Mouse (Mus musculus): ENCODE results near the gene Pes1.

DNA sequence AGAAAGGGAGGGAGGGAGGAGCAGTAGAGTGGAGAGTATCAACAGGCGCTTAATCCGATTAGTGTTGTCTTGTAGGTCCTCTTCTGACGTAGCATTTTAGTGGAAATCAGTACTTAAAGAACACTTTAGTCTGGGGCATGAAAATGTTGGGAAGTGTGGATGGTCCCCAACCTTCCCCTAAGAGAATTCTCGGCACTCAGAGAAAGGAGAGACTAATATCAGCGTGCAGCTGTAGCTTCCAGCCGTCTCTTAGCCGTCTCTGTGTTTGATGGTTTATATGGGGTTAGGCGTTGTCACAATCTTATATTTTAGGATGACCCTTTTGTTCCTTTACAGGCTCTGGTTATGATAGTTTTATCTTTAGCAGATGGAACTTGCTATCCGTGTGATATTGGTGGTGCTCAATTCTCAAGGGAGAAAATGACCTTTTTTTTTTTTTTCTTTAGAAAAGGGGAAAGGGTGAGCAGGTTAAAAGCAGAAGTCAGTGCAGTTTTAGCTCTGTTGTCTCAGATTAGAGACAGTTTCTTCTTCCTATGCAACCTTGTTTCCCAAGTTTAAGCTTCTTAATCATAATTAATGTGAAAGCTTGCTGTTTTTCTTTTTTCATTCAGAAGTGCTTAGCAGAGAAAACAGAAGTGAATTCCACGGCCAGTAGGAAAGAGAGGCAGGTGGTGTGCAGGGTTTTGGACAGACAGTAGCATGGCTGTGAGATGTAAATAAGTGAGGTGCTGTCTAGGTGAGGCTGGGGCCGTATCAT is 819 bp downstream of the Pes1 start:
- TF ChIP-seq ETS1 (IDR thresholded peaks at IDR 0.05; ENCODE audit: low read depth, low read length) (peak; percentile 67; the same call in 1 of the 2 replicates), HCFC1 (IDR thresholded peaks at IDR 0.05; ENCODE audit: low read depth, low read length) (peak; percentile 54; the same call in 1 of the 2 replicates), POLR2A (IDR thresholded peaks at IDR 0.05; ENCODE audit: control insufficient read depth in 1 of 2, insufficient read depth in 1 of 2, low read depth in 1 of 2, low read length in 2 of 2, poor library complexity in 1 of 2) (no peak; a peak in 1 of 4 replicates), CHD2 (IDR thresholded peaks at IDR 0.05; ENCODE audit: low read length) (no peak), GATA1 (IDR thresholded peaks at IDR 0.05; ENCODE audit: low read depth, low read length) (peak; percentile 90), MAFK (IDR thresholded peaks at IDR 0.05; ENCODE audit: borderline replicate concordance, low read depth, low read length) (no peak), CTCF (IDR thresholded peaks at IDR 0.05 in 2 of 3, conservative IDR thresholded peaks at IDR 0.05 in 1 of 3; ENCODE audit: control insufficient read depth in 1 of 3, insufficient read depth in 1 of 3, low read depth in 2 of 3, low read length in 3 of 3, poor library complexity in 1 of 3, severe bottlenecking in 1 of 3) (no peak), USF1 (IDR thresholded peaks at IDR 0.05; ENCODE audit: low read depth, low read length) (no peak), MAZ (IDR thresholded peaks at IDR 0.05; ENCODE audit: low read depth, low read length) (peak; percentile 4; the same call in 1 of the 2 replicates), KAT2A (conservative IDR thresholded peaks at IDR 0.05; ENCODE audit: low read depth, low read length) (0 out of 2 replicates have a peak, but pooled peaks have one; percentile 3), EP300 (IDR thresholded peaks at IDR 0.05; ENCODE audit: low read depth in 1 of 2, low read length in 2 of 2) (peak; percentile 89 to 94), GABPA (IDR thresholded peaks at IDR 0.05; ENCODE audit: low read depth, low read length) (no peak), MAX (IDR thresholded peaks at IDR 0.05; ENCODE audit: low read length) (peak; percentile 54; the same call in 1 of the 2 replicates), USF2 (IDR thresholded peaks at IDR 0.05; ENCODE audit: borderline replicate concordance in 1 of 2, insufficient read depth in 1 of 2, low read depth in 1 of 2, low read length in 2 of 2) (no peak)
